Mouse (Mus musculus): ENCODE data around the gene Gins3. TPM values are rescaled to one million over a fixed set of nuclear protein-coding genes. Genes with fewer than 3 reads are reported as not detected.
"Not testable (repeated sequence)": the region's sequence is repeated elsewhere in the genome, so short reads cannot be mapped to it uniquely, and the experiment has no call there.

Gene Gins3
- total RNA-seq (2015; ENCODE audit: low replicate concordance), result 1.2 and 7.1 TPM in 2 replicates
- total RNA-seq (2017; ENCODE audit: low replicate concordance), result 10.5 and 17.4 TPM in 2 replicates

DNA sequence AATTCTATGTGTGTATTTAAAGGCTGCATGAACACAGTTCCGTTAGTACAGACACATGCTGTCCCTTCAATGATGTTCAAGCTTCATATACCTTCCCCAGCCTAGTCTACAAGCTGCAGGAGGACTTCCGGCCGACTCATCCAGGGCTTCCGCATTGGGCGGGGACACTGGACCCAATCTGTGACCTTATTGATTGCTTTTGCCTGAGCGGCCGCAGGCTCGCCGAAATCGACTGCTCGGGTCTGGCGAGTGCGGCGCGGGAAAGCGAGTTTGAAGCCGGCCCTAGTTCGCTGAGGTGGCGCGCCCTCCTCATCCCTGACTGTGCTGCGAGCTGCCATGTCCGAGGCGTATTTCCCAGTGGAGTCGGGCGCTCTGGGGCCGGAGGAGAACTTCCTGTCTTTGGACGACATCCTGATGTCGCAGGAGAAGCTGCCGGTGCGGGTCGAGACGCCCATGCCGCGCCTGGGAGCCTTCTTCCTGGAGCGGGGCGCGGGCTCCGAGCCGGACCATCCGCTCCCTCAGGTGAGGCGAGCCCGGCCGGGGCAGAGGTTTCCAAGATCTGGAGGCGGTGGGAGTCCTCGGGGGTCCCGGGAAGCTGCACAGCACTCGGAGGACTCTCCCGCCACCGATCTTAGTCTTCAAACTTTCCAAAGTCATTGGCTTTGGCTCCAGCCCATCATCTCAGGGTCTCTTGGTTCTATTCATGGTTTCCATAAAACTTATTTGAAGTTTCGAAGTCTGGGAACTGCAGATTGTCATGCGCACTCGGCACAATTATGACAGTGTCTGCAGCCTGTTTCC, at the start of gene Gins3:
TSS of gene Gins3 (plus strand) at position 192 of the 801 bp plus-strand sequence.
- ATAC-seq (replicated peaks; ENCODE audit: low FRiP score, poor library complexity, severe bottlenecking), result peak; percentile 89

DNA sequence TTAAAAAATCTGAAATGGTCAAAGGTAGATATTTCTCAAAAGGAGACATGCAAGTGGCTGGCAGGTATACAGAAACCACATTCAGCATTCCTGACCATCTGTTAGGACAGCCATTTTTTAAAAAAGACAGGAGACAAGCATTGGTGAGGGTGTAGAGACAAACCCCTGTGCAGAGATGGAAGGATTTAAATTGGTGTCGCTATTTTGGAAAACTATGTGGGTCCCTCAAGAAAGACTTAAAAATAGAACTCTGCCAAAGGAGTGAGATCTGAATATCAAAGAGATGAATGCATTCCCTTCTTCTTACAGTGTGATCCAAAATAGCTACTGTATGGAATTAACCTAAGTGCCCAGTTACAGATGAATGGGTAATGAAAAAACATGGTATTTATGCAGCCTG, 45.9 kb upstream of the Gins3 start:
- ATAC-seq (replicated peaks; ENCODE audit: low FRiP score, poor library complexity, severe bottlenecking), result no peak

DNA sequence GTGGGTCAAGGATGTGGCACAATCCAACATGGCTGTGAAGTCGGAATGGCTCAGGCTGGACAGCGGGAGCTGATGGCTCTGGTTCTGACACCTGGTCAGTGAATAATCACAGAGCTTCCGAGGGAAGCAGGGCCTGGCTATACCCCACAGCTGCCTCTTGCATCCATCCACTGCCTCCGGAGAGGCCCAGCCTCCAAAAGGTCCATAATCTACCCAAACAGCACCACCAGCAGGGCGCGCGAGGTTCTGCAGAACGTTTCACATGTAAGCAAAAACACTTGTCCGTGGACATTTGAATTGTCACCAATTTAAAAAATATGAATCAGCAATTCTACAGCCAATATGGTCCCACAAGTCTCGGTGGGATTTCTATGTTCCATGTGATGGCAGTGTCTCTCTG, 44.0 kb upstream of the Gins3 start:
- no peak for ATAC-seq (replicated peaks; ENCODE audit: low FRiP score, poor library complexity, severe bottlenecking)

DNA sequence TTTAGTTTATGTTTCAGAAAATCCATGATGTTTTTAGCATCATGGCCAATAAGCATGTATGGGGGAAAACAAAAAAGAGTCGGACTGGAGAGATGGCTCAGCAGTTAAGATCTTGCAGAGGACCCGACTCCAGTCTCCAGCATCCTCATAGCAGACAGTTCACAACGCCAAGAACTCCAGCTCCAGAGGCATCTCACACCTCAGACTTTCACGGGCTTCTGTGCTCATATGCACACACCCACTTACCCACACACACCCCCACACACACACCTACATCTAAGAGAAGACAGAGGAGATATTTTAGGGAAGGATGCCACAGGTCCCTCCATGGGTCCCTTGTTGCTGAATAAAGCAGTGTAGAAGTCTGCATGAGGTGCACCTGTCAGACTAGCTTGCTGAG, 42.7 kb upstream of the Gins3 start:
- no peak for ATAC-seq (replicated peaks; ENCODE audit: low FRiP score, poor library complexity, severe bottlenecking)

DNA sequence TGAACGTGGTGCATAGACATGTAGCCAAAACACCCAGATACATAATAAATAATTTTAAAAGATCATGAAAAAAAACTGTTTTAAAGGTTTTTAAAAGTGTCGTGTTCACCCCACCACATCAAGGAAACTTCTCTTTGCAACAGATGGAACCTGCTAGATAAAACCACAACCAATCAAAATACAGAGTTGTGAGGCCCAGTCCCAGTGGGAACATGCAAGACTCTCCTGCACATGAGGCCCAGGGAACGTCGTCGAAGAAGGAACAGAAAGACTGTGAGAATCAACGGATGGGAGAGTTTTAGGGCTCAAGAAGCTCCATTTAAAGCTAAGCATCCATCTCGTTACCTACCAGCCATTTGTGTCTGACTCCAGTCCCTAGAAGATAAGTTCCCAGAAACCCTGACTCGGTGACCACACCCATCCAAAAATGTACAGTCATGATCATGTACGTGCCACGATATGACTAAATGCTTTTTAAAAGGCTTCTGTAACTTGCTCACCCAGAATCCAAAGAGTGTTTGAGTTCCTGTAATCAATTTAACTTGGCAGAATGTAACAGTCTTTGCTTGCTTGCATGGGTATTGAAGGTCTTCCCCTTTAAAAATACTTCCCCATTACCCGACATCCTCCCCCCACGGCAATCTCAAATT, 41.0 kb upstream of the Gins3 start:
- ATAC-seq (replicated peaks; ENCODE audit: low FRiP score, poor library complexity, severe bottlenecking), result peak; percentile 90

DNA sequence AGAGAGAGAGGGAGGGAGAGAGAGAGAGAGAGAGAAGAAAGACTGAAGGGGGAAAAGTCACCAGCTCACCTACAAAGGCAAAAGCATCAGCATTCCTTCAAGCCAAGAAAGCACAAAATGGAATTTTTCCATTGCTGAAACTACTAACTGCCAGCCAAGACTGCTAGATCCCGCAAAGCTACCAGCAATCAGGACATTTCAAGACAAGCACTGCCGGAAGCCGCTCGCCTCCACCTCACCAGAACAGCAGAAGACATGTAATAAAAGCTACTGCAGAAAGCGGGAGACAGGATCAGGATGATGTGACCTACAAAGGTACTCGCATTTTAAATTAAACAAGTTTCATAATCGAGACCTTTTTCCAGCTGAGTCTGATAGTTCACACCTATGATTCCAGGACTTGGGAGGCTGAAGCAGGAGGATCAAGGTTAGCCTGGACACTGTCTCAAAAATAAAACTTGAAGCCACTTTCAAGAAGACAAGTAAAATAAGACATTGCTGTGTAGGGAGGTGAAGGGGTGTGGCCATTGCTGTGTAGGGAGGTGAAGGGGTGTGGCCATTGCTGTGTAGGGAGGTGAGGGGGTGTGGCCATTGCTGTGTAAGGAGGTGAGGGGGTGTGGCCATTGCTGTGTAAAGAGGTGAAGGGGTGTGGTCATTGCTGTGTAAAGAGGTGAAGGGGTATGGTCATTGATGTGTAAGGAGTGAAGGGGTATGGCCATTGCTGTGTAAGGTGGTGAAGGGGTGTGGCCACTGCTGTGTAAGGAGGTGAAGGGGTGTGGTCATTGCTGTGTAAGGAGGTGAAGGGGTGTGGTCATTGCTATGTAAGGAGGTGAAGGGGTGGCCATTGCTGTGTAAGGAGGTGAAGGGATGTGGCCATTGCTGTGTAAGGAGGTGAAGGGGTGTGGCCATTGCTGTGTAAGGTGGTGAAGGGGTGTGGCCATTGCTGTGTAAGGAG, 39.5 kb upstream of the Gins3 start:
- ATAC-seq (replicated peaks; ENCODE audit: low FRiP score, poor library complexity, severe bottlenecking), result peak; percentile 60

DNA sequence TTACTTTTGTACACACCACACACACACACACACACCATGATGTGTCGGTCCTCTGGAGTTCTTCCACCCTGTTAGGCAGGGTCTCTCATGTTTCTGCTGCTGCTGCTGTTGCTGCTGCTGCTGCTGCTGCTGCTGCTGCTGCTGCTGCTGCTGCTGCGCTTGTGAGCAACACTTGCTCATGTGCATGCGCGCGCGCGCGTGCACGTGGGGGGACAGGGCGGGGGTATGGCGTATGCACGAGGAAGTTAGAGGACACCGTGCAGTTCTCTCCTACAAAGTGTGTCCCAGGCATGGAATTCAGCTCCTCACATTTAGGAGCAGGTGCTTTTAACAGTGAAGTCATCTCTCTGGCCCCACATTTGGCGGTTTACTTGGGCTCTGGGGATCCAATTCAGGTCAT, 38.1 kb upstream of the Gins3 start:
- no peak for ATAC-seq (replicated peaks; ENCODE audit: low FRiP score, poor library complexity, severe bottlenecking)

DNA sequence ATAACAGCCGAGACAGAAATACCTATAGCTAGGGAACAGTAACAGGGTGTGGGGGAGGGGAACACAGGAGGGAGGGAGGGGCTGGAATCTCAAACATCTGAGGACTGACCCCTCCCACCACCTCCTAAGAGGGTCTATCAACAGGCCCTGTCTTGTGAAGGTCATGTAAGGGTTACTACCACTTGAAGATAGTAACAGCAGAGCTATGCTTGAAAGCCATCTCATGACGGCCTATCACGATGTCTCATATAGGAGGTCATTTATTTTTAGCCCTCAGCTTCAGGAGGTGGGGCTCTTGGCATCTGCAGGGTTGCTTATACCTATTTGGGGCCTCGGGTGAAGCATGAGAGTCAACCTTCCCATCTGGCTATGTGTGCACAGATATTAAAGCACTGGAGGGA, 36.4 kb upstream of the Gins3 start:
- ATAC-seq (replicated peaks; ENCODE audit: low FRiP score, poor library complexity, severe bottlenecking), result no peak

DNA sequence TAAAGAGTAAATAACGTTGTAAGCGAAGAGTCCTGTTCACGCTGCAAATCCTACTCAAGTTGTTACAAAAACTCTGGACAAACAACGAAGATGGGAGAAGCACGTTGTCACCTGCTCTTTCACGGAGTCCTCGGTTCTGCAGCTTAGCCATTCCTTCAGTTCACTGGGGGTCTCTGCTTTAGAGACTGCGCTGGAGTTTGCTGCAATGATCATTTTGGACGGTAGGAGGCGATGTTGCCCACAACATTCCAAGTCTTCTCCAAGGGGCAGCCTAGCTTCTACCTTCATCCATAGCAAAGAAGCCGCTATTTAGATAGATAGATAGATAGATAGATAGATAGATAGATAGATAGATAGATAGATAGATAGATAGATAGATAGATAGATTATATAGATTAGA, 33.4 kb upstream of the Gins3 start:
- ATAC-seq (replicated peaks; ENCODE audit: low FRiP score, poor library complexity, severe bottlenecking), result peak; percentile 70

DNA sequence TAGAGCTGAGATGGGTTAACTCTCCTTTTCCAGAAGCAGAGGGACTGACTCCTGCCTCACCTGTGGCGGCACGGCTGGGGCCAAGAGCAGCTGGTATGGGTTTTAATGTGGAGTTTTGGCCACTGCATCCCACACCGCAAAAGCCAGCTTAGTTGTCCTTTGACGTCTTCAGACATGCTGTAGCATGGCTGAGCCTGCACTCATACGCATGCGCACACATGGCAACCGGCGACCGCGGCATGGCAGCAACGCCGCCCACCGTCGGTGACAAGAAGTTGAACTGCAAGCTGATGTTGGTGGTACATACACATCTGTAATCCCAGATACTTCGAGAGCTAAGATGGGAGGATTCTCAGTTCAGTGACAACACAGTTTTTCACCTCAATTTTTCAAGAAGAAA, 31.9 kb upstream of the Gins3 start:
- ATAC-seq (replicated peaks; ENCODE audit: low FRiP score, poor library complexity, severe bottlenecking), result no peak

DNA sequence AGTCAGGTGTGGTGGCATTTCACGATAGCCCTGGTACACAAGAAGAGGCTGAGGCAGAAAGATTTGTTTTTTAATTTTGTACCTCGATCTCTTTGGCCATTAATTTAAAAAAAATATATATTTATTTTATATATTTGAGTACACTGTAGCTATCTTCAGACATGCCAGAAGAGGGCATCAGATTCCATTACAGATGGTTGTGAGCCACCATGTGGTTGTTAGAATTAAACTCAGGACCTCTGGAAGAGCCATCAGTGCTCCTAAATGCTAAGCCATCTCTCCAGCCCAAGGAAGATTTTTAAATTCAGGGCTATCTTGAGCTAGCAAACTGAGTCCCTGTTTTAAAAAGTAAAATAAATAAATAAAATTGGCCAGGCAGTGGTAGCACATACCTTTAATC, 31.1 kb upstream of the Gins3 start:
- ATAC-seq (replicated peaks; ENCODE audit: low FRiP score, poor library complexity, severe bottlenecking), result no peak

DNA sequence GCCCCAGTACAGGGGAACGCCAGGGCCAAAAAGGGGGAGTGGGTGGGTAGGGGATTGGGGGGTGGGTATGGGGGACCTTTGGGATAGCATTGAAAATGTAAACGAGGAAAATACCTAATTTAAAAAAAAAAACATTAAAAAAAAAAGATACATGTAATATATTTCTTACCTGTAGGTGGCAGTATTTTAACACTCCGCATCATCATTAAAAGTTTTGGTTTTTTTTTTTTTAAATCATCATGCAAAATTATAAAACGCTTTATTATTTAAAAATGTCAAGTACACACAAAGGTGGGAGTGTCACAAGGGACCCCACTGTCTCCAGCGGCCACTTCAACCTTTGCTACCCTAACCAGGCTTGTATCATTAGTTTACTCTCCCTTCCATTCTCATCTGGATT, 26.7 kb upstream of the Gins3 start:
- ATAC-seq (replicated peaks; ENCODE audit: low FRiP score, poor library complexity, severe bottlenecking), result not testable (repeated sequence)

DNA sequence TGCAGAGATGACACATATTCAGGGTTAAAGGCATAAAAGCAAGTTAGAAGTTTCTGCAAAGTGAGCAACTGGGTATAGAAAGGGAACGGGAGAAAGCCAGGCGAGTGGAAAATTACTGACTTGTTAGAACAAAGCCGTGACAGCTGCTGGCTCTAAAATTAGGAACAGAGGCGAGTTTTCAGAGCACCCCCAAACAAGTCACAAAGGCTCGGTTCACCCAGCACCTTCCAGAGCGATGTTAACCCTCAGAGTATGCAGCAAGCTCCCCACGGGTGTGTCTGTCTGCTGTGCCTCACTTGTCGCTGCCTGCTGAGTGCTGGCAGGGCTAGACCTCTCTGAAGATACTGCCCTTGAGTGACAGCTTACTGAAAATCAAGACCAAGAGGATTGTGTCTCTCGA, 26.0 kb upstream of the Gins3 start:
- no peak for ATAC-seq (replicated peaks; ENCODE audit: low FRiP score, poor library complexity, severe bottlenecking)

DNA sequence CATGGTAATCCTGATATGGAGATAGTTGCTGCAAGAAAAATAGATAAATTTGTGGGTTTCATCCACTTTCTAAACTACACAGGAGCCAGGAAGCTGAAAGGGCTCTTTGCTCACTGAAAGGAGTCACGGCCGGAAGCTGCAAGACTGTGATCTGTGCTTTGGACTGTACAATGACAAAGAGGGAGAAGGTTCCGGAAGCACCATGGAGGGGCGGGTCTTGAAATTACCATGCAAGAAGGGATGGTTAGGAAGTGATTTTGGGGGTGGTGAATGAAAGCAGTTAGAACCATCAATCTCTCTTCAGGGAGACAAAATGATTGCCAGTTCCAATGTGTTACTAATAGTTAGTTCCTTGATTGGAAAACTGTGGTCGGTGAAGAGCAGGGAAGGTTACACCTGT, 23.8 kb upstream of the Gins3 start:
- ATAC-seq (replicated peaks; ENCODE audit: low FRiP score, poor library complexity, severe bottlenecking), result no peak

DNA sequence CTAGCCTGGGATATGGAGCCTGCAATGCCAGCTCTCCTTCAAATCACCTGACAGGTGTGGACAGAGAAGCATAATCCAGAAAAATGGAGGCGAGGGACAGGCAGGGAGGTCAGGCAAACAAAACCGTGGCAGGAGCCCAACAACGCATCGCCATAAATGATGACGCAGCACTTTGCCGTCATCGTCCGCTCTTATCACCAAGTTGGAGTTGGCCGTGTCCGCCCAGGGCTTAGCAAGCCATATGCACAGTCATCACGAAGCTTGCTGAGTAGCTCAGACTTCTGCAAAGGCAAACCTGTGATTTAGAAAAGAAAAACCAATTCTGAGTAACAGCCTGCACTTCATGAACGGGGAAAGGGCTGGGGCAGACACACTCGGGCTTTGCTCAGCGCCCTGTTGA, 22.5 kb upstream of the Gins3 start:
- peak; percentile 96 for ATAC-seq (replicated peaks; ENCODE audit: low FRiP score, poor library complexity, severe bottlenecking)

DNA sequence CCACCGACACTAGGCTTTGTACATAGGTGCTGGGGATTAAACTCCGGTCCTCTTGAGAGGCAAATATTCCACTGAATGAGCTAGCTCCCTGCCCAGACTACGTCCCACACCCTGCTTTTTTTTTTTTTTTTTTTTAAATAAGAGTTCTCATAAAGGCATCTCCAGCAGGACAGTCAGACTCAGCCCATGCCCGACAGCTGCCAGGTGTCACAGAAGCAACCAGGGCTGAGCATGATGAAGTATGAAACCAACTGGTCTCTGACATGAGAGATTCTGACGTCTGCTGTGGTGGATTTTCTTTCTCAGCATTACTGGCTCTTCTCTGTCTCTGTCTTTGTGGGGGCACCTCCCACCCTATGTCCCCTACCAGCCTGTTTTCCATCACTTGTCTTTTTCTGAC, 21.5 kb upstream of the Gins3 start:
- no peak for ATAC-seq (replicated peaks; ENCODE audit: low FRiP score, poor library complexity, severe bottlenecking)

DNA sequence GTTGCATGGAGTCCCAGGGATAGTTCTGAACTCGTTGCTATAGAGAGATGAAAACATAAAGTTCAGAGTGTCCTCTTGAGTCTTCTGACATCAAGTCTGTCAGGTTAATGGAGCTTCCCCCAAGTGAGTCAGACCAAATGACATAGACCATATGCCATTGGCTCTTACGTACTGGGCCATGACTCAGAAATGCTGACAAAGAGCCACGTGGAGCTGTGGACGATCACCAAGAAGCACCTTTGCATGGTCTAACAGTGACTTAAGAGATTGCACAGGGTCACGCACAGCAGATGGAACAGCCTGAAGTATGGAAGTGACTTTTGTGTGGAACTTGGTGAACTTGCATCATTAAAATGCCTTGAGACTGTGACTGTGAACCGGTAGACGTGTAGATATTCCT, 16.9 kb upstream of the Gins3 start:
- no peak for ATAC-seq (replicated peaks; ENCODE audit: low FRiP score, poor library complexity, severe bottlenecking)

DNA sequence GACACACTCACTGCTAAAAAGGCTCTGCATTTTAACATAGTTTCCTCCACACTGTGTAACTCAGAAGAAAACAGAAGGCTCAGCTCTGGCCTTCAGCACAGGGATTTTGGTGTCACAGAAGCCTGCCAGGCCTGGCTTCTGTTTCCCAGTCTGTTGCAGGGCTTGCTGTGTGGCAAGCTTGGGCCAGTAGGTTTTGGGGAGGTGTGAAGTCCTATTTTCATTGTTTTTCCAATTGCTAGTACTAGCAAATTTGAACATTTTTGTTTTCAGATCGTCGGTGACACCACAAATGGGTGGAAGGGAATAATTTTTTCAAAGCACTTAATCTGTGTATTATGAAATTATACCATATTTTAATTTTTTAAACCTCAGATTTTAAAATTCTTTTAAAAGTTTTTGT, 13.2 kb upstream of the Gins3 start:
- no peak for ATAC-seq (replicated peaks; ENCODE audit: low FRiP score, poor library complexity, severe bottlenecking)

DNA sequence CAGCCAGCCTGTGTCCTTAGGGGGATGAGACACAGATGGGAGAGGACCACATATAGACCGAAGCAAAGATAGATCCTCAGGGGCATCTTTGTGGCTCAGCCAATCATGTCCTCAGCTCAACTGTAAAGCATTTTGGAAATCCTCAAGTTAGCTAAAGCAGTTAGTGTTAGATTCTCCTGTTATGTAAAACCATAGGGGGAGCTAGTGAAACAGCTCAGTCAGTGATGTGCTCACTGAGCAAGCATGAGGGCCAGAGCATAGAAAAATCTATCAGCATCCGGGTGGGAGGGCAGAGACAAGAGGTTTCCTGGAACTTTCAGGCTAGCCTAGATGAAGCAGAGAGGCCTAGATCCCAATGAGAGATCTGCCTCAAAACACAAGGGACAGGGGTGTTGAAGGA, 8.4 kb upstream of the Gins3 start:
- ATAC-seq (replicated peaks; ENCODE audit: low FRiP score, poor library complexity, severe bottlenecking), result no peak

DNA sequence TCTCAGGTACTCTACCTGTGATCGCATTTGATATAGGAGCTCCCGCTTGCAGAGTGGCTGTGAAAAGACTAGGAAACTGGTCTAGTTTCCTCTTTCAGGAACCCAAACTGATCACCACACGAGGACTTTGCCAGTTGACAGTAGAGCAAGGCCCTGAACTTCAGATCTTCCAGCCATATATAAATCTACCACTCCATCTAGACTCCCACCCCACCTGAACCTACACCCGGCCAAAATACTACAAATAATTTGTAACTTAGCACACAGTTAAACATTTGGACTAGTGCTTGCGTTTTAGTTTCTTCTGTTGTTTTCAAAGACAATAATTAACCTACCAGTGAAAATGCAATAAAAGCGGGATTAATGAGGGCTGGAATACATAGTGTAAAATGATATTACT, 413 bp upstream of the Gins3 start:
- ATAC-seq (replicated peaks; ENCODE audit: low FRiP score, poor library complexity, severe bottlenecking), result no peak

DNA sequence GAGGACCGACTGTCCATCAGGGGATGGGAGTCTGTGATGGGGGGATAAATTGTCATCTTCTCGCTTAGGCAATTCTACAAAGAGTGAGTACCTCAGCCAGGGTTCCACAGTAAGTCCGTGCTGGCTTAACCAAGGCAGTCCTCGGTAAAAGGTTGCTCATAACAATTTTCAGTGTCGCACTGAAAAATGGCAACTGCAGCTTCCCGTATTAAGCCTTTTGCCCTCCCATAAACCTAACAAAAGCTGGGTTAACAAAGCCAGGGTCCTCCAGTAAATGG, 749 bp downstream of the Gins3 start:
- no peak; the same call in 1 of the 2 replicates for ATAC-seq (replicated peaks; ENCODE audit: low FRiP score, poor library complexity, severe bottlenecking)
